Mouse (Mus musculus): ENCODE measurements around the gene Cep104. TPM values are rescaled to one million over a fixed set of nuclear protein-coding genes. Genes with fewer than 3 reads are reported as not detected.
A peak's percentile ranks its signal among the peaks of the same experiment; 100 is the strongest.

Gene Cep104
- polyA plus RNA-seq (2014; fragmentation: Nextera tagmentation; extraction: Ambion mirVana), result 19.3 and 19.7 TPM in 2 replicates

GRCm38 (mm10) chr4:153974431-153975291, at the start of gene Cep104, which contains the start of gene Dffb:
TSS of gene Cep104 (plus strand) at chr4:153975194.
TSS of gene Dffb (minus strand) at chr4:153975126.
- Histone ChIP-seq H3K27ac (replicated peaks; ENCODE audit: low read depth, low read length) (no peak within 1 kb of the TSS), H3K27me3 (ENCODE audit: control insufficient read depth, insufficient read depth, low read length) (no peaks in the 10 kb centered on the region), H3K36me3 (ENCODE audit: control insufficient read depth, insufficient read depth, low read length) (peaks cover under 1% of the 10 kb centered on the region; the same call in 1 of the 2 replicates), H3K4me3 (ENCODE audit: low read depth, low read length) (peak within 1 kb of the TSS; percentile 69), H3K4me2 (ENCODE audit: low read depth, severe bottlenecking) (peak within 1 kb of the TSS; percentile 92), H3K9ac (ENCODE audit: low read length) (peak within 1 kb of the TSS; percentile 73), H3K4me1 (ENCODE audit: control insufficient read depth, insufficient read depth, low read length) (peaks cover 4% of the 10 kb centered on the region; the same call in 1 of the 2 replicates), H3K9me3 (ENCODE audit: control insufficient read depth, low read length) (no peaks in the 10 kb centered on the region)
- peak; percentile 93 for DNase-seq (ENCODE audit: low spot score)
- ATAC-seq (ENCODE audit: insufficient number of reproducible peaks, low FRiP score, low TSS enrichment, low read depth), result peak; percentile 96
- 1% methylated on average over 68 of the region's 68 CpGs for WGBS

- no peaks in the 10 kb centered on the region for H3K4me1 ChIP-seq (ENCODE audit: control insufficient read depth, insufficient read depth, low read length)
- H3K4me3 ChIP-seq (ENCODE audit: low read depth, low read length), result no peak overlapping the region
- ATAC-seq (ENCODE audit: insufficient number of reproducible peaks, low FRiP score, low TSS enrichment, low read depth) (no peak), DNase-seq (ENCODE audit: low spot score) (no peak)
- WGBS, result 86% methylated on average over 11 of the region's 11 CpGs
- no peaks in the 10 kb centered on the region for H3K36me3 ChIP-seq (ENCODE audit: control insufficient read depth, insufficient read depth, low read length)
- no peak overlapping the region for H3K4me2 ChIP-seq (ENCODE audit: low read depth, severe bottlenecking)
- H3K9me3 ChIP-seq (ENCODE audit: control insufficient read depth, low read length), result no peaks in the 10 kb centered on the region
- no peaks in the 10 kb centered on the region for H3K27me3 ChIP-seq (ENCODE audit: control insufficient read depth, insufficient read depth, low read length)
- no peak overlapping the region for H3K9ac ChIP-seq (ENCODE audit: low read length)
- no peak overlapping the region for H3K27ac ChIP-seq (replicated peaks; ENCODE audit: low read depth, low read length)
Observed at GRCm38 (mm10) chr4:153928772-153929299, 46.2 kb upstream of the Cep104 start.

- H3K4me2 ChIP-seq (ENCODE audit: low read depth, severe bottlenecking), result no peak overlapping the region
- no peak overlapping the region for H3K4me3 ChIP-seq (ENCODE audit: low read depth, low read length)
- H3K4me1 ChIP-seq (ENCODE audit: control insufficient read depth, insufficient read depth, low read length), result no peaks in the 10 kb centered on the region
- no peaks in the 10 kb centered on the region for H3K9me3 ChIP-seq (ENCODE audit: control insufficient read depth, low read length)
- no peaks in the 10 kb centered on the region for H3K36me3 ChIP-seq (ENCODE audit: control insufficient read depth, insufficient read depth, low read length)
- H3K27ac ChIP-seq (replicated peaks; ENCODE audit: low read depth, low read length), result no peak overlapping the region
- H3K9ac ChIP-seq (ENCODE audit: low read length), result no peak overlapping the region
- H3K27me3 ChIP-seq (ENCODE audit: control insufficient read depth, insufficient read depth, low read length), result no peaks in the 10 kb centered on the region
- ATAC-seq (ENCODE audit: insufficient number of reproducible peaks, low FRiP score, low TSS enrichment, low read depth), result no peak
- DNase-seq (ENCODE audit: low spot score), result no peak
- 70% methylated on average over 10 of the region's 10 CpGs for WGBS
Observed at GRCm38 (mm10) chr4:153929425-153929824, 45.6 kb upstream of the Cep104 start.

GRCm38 (mm10) chr4:153929921-153930320, 45.1 kb upstream of the Cep104 start:
- DNase-seq (ENCODE audit: low spot score) (no peak), ATAC-seq (ENCODE audit: insufficient number of reproducible peaks, low FRiP score, low TSS enrichment, low read depth) (no peak)
- Histone ChIP-seq H3K36me3 (ENCODE audit: control insufficient read depth, insufficient read depth, low read length) (no peaks in the 10 kb centered on the region), H3K27me3 (ENCODE audit: control insufficient read depth, insufficient read depth, low read length) (no peaks in the 10 kb centered on the region), H3K9ac (ENCODE audit: low read length) (no peak overlapping the region), H3K4me2 (ENCODE audit: low read depth, severe bottlenecking) (no peak overlapping the region), H3K4me3 (ENCODE audit: low read depth, low read length) (no peak overlapping the region), H3K9me3 (ENCODE audit: control insufficient read depth, low read length) (no peaks in the 10 kb centered on the region), H3K27ac (replicated peaks; ENCODE audit: low read depth, low read length) (no peak overlapping the region), H3K4me1 (ENCODE audit: control insufficient read depth, insufficient read depth, low read length) (no peaks in the 10 kb centered on the region)
- 76% methylated on average over 4 of the region's 4 CpGs for WGBS

GRCm38 (mm10) chr4:153943243-153943642, 31.8 kb upstream of the Cep104 start:
- H3K27me3 ChIP-seq (ENCODE audit: control insufficient read depth, insufficient read depth, low read length), result no peaks in the 10 kb centered on the region
- H3K4me2 ChIP-seq (ENCODE audit: low read depth, severe bottlenecking), result no peak overlapping the region
- peaks cover 5% of the 10 kb centered on the region; the same call in 1 of the 2 replicates for H3K4me1 ChIP-seq (ENCODE audit: control insufficient read depth, insufficient read depth, low read length)
- DNase-seq (ENCODE audit: low spot score) (peak; percentile 50), ATAC-seq (ENCODE audit: insufficient number of reproducible peaks, low FRiP score, low TSS enrichment, low read depth) (no peak)
- no peak overlapping the region for H3K27ac ChIP-seq (replicated peaks; ENCODE audit: low read depth, low read length)
- no peaks in the 10 kb centered on the region for H3K36me3 ChIP-seq (ENCODE audit: control insufficient read depth, insufficient read depth, low read length)
- no peak overlapping the region for H3K9ac ChIP-seq (ENCODE audit: low read length)
- H3K9me3 ChIP-seq (ENCODE audit: control insufficient read depth, low read length), result no peaks in the 10 kb centered on the region
- 68% methylated on average over 4 of the region's 4 CpGs for WGBS
- no peak overlapping the region for H3K4me3 ChIP-seq (ENCODE audit: low read depth, low read length)

GRCm38 (mm10) chr4:153944261-153944660, 30.7 kb upstream of the Cep104 start:
- Histone ChIP-seq H3K4me3 (ENCODE audit: low read depth, low read length) (no peak overlapping the region), H3K27me3 (ENCODE audit: control insufficient read depth, insufficient read depth, low read length) (no peaks in the 10 kb centered on the region), H3K4me2 (ENCODE audit: low read depth, severe bottlenecking) (no peak overlapping the region), H3K9me3 (ENCODE audit: control insufficient read depth, low read length) (no peaks in the 10 kb centered on the region), H3K4me1 (ENCODE audit: control insufficient read depth, insufficient read depth, low read length) (peaks cover 5% of the 10 kb centered on the region; the same call in 1 of the 2 replicates), H3K36me3 (ENCODE audit: control insufficient read depth, insufficient read depth, low read length) (no peaks in the 10 kb centered on the region), H3K27ac (replicated peaks; ENCODE audit: low read depth, low read length) (no peak overlapping the region), H3K9ac (ENCODE audit: low read length) (no peak overlapping the region)
- no peak for ATAC-seq (ENCODE audit: insufficient number of reproducible peaks, low FRiP score, low TSS enrichment, low read depth)
- DNase-seq (ENCODE audit: low spot score), result no peak
- 66% methylated on average over 6 of the region's 6 CpGs for WGBS

- Histone ChIP-seq H3K9me3 (ENCODE audit: control insufficient read depth, low read length) (no peaks in the 10 kb centered on the region), H3K27ac (replicated peaks; ENCODE audit: low read depth, low read length) (no peak overlapping the region), H3K36me3 (ENCODE audit: control insufficient read depth, insufficient read depth, low read length) (no peaks in the 10 kb centered on the region), H3K9ac (ENCODE audit: low read length) (no peak overlapping the region), H3K4me1 (ENCODE audit: control insufficient read depth, insufficient read depth, low read length) (peaks cover 5% of the 10 kb centered on the region; the same call in 1 of the 2 replicates), H3K4me3 (ENCODE audit: low read depth, low read length) (no peak overlapping the region), H3K27me3 (ENCODE audit: control insufficient read depth, insufficient read depth, low read length) (no peaks in the 10 kb centered on the region), H3K4me2 (ENCODE audit: low read depth, severe bottlenecking) (no peak overlapping the region)
- DNase-seq (ENCODE audit: low spot score) (no peak), ATAC-seq (ENCODE audit: insufficient number of reproducible peaks, low FRiP score, low TSS enrichment, low read depth) (no peak)
- WGBS, result 60% methylated on average over 6 of the region's 6 CpGs
Observed at GRCm38 (mm10) chr4:153945741-153946140, 29.3 kb upstream of the Cep104 start.

- Histone ChIP-seq H3K9ac (ENCODE audit: low read length) (no peak overlapping the region), H3K4me1 (ENCODE audit: control insufficient read depth, insufficient read depth, low read length) (peaks cover 6% of the 10 kb centered on the region; the same call in 1 of the 2 replicates), H3K36me3 (ENCODE audit: control insufficient read depth, insufficient read depth, low read length) (no peaks in the 10 kb centered on the region), H3K9me3 (ENCODE audit: control insufficient read depth, low read length) (no peaks in the 10 kb centered on the region), H3K27me3 (ENCODE audit: control insufficient read depth, insufficient read depth, low read length) (no peaks in the 10 kb centered on the region), H3K27ac (replicated peaks; ENCODE audit: low read depth, low read length) (no peak overlapping the region), H3K4me2 (ENCODE audit: low read depth, severe bottlenecking) (no peak overlapping the region), H3K4me3 (ENCODE audit: low read depth, low read length) (no peak overlapping the region)
- ATAC-seq (ENCODE audit: insufficient number of reproducible peaks, low FRiP score, low TSS enrichment, low read depth) (no peak), DNase-seq (ENCODE audit: low spot score) (no peak)
- 80% methylated on average over 2 of the region's 2 CpGs for WGBS
Observed at GRCm38 (mm10) chr4:153950372-153950771, 24.6 kb upstream of the Cep104 start.
